Mouse (Mus musculus) activated CD4-positive, CD25-positive, alpha-beta regulatory T cell (primary cell): ENCODE measurements around the gene Atf2. TPM values are rescaled to one million over a fixed set of nuclear protein-coding genes. Genes with fewer than 3 reads are reported as not detected.

Experiments used
- polyA plus RNA-seq, 2 experiments: library from polyadenylated mRNA; unstranded; fragments of 100-300 nt; shearing (Covaris generic); gene quantifications; one replicate each; pipeline ENCODE4 v1.2.1; 2017

Atf2 gene
- 10 to 100 TPM; 76.4 to 87.2 TPM for polyA plus RNA-seq

GRCm38 (mm10) chr2:73892464-73893296 lies at the start of gene Atf2:
TSS of gene Atf2 (minus strand) at chr2:73892639.

DNA sequence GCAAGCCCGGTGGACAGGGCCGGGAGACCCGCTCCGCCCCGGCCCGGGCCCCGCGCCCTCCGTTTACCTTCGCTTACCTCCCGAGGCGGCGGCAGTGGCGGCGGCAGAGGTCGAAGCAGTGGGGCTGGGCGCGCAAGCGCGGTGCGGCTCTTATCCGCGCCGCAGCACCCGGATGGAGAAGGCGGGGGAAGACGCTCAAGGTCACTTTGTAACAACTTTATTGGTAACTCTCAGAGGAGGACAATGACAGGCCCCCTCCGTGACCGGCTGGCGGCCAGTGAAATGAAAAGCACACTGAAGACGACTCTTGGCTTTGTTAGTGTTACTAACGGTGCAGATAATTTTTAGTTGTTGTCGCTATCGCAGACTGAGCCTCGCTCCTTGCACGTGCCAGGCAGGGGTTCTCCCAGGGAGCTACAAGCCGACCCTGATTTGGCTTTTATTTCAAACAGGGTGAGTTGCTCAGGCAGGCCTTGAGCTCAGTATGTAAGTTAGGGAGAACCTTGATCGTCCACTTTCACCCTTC lies 18.8 kb upstream of the Atf2 start, which contains the start of gene Atp5g3:
Atp5g3 (minus strand) TSS at position 152 of the 526 bp plus-strand sequence.

DNA sequence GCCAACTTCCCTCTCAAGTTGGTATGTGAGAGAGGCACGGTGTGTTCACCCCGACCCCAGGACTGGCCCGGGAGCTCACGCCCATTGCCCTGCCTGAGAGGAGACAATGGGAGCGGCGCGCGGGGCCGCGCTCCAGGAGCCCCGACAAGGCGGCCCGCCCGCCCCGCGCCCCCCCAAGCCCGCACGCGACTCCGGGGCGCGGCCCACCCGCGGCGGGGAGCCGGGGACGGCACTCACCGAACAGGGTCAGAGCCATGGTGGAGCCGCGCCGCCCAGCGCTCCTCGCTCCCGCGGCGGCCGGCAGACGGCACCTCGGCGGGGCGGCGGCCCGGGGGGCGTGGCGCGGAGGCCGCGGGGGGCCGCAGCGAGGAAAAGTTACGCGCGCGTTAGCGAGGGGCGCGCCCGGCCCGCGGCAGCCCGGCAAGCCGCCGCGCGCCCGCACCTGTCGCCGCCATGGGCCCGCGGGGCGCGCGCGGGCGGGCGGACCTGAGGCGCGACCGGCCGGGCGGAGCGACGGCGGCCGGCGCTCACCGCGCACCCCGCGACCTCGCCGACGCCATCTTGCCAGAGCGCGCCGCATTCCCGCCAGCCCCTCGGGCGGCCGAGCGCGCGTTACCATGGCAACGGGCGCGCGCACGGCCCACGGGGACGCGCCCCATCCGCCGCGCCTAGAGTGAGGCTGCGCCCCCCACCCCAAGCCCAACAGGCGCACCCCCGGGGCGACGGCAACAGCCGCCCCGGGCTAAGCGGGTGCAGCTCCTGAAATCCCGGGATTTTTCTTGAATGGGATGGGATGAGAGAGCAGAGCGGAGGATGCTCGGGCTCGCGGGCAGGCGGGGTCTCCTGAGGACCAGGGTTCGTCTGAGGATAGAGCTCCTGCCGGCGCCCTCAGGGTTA lies 117.4 kb downstream of the Atf2 start, which contains the start of gene Chn1:
Chn1 (minus strand) TSS at position 561 of the 897 bp plus-strand sequence.

Other genes with a start within 250 kb of the Atf2 start
- gene Chn1, start 117.3 kb downstream of the Atf2 start, polyA plus RNA-seq, result under 1 TPM in 1 of 2 experiments, not detected in 1; 0.34 TPM
- gene Atp5g3, start 18.7 kb upstream of the Atf2 start, polyA plus RNA-seq, result 100 to 1,000 TPM; 739 to 891 TPM